Mouse (Mus musculus) megakaryocyte progenitor cell, adult 5-6 weeks (primary cell): Measurements from ENCODE around the gene Kif9. TPM values are rescaled to one million over a fixed set of nuclear protein-coding genes. Genes with fewer than 3 reads are reported as not detected.

Experiments used
- ATAC-seq: replicated peaks from 2 replicates; pipeline ENCODE4 v1.8.0; 2016; ENCODE audit warnings: mild to moderate bottlenecking, moderate TSS enrichment, inconsistent platforms; ENCODE audit not compliant: poor library complexity
- total RNA-seq, 2 experiments: library from RNA; stranded (forward) in 1 of 2; stranded (reverse) in 1 of 2; fragments of 157-497, 149-512 nt in 1 of 2; fragments of 200-1000 nt in 1 of 2; gene quantifications; 2 replicates each; pipeline versions ENCODE4 v1.2.3 to v1.2.4; 2015 to 2017

The Kif9 gene
- total RNA-seq, 2 experiments from 2014 or later: 0.77 to 0.87 TPM

DNA sequence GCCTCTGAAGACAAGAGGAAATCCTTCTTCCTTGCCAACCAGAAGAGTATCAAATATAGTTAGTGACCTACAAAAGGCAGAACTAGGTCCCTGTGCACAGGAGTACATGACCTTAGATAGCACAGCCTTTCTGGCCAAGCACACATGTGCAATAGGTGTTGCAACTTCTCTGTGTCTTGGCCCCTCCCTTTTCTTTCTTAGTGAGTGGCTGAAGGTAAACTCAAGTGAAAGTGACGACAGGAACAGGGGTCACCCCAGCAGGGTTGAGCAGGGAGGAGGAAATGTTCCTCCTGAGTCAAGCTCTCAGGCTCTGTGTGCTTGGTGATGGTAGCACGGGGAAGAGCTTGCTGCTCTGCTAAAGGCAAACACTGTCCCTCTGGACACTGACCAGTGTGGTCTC, 49.0 kb downstream of the Kif9 start:
- peak; percentile 82 for ATAC-seq

DNA sequence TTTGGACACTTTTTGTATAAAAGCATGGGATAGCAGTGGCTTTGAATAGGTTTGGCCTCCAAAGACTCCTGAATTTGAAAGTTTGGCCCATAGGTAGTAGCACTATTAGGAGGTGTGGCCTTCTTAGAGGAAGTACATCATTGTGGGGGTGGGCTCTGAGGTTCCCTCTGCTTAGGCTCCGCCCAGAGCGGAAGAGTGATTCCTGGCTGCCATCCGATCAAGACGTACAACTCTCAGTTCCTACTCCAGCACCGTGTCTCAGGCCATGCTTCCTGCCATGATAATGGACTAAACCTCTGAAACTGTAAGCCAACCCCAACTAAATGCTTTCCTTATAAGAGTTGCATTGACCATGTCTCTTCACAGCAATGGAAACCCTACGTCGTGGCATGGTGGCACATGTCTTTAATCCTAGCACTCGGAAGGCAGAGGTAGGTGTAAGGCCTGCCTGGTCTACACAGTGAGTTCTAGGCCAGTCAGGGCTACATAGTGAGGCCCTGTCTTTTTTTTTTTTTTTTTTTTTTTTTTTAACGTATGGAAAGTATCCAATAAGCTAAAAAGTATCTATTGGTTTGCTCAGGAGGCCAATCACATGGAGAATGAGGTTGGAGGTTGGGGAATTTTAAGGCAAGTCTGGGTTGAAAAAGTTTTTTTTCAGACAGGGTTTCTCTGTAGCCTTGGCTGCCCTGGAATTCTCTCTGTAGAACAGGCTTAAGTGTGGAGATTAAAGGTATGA, 52.4 kb downstream of the Kif9 start:
- no peak for ATAC-seq

DNA sequence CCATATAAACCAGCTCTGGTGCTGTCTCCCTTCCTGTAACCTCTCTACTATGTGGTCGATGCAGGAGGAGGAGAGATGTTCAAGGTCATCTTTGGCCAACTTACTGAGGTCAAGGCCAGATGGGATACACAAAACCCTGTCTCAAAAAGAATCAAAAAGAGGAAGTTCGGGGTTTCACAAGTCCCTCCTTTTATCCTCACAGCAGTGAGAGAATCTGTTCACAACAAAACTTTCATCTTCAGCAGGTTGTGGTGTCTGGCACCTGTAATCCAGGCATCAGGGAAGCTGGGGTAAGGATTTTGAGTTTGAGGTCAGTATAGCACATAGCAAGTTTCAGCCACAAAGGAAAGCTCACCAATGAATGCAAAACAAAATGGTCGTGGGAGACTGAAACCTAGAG, 53.9 kb downstream of the Kif9 start:
- no peak for ATAC-seq

DNA sequence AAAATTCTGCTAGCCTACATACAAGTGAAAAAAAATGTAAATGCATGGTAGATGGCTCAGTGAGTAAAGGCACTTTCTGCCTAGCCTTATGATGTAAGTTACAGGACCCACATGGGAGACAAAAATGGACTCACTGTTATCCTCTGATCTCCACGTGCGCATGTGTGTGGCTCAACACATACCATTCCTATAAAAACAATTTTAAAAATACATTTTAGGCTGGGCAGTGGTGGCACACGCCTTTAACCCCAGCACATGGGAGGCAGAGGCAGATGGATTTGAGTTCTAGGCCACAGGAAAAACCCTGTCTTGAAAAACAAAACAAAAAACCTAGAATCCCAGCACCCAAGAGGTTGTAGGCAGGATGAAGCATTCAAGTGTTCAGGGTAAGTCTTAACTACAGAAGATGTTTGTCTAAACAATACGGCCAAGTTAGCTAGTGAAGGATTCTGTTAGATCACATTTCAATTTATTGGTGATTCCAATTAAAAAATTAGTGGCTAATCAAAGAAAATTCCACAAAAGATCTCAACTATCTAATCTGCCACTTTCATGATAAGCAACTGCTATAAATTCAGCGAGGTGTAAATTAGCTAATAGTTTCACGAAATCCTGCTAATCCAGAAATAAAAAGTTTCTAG, 54.5 kb downstream of the Kif9 start:
- ATAC-seq: no peak

DNA sequence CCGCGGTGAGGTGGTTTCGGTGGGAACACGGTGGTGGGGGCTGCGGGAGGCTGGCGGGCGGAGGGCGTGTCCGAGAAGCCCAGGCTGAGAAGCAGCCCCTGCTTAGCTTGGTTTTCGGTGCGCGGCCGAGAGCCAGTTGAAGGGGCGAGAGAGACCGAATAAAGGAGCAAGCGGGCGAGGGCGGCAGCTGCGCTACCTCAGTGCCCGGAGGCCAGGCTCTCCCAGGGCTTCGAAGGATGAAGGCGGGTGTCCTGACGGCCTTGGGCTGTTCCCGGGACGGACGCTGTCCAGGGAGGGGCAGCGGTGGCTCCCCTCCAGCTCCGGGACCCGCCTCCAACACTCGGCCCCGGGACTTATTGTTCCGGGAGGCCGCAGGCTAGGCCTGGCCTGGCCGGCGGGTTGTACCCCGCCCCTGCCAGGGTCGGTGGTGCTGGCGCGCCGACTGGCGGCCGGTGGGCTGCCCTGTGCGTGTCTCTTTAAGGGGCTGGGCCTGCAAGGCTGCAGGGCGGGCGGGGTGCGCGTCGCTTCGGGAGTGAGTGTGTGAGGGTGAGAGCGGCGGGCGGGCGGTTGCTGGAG, 55.2 kb downstream of the Kif9 start:
- peak; percentile 88 for ATAC-seq

GRCm38 (mm10) chr9:110532538-110533291, 56.0 kb downstream of the Kif9 start, which contains the start of gene Setd2:
TSS of gene Setd2 (plus strand) at chr9:110532597.
- peak; percentile 36 for ATAC-seq

- no peak for ATAC-seq
Observed at GRCm38 (mm10) chr9:110533645-110534044, 56.9 kb downstream of the Kif9 start.

- no peak for ATAC-seq
Observed at GRCm38 (mm10) chr9:110535114-110535513, 58.4 kb downstream of the Kif9 start.

- no peak for ATAC-seq
Observed at GRCm38 (mm10) chr9:110536636-110537035, 59.9 kb downstream of the Kif9 start.

DNA sequence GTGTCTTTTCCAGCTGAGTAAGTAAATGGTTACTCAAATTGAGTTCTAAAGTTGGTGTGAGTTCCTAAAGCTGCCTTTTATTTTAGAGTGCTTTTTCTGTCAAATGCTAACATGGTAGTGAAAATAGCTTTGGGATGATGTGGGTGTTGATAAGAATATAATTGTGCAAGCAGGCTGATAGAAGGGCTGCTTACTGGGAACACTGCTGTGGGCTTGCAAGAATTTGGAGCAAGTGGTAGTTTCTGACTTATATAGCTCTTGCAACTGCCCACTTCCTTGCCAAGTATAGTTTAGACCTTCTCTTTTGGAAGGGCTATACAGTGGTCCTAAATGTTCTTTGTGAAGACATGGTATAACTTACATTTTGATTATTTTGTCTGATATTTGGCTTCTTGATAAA, 61.8 kb downstream of the Kif9 start:
- no peak for ATAC-seq

- ATAC-seq: peak; percentile 63
Observed at GRCm38 (mm10) chr9:110541988-110542387, 65.2 kb downstream of the Kif9 start.

DNA sequence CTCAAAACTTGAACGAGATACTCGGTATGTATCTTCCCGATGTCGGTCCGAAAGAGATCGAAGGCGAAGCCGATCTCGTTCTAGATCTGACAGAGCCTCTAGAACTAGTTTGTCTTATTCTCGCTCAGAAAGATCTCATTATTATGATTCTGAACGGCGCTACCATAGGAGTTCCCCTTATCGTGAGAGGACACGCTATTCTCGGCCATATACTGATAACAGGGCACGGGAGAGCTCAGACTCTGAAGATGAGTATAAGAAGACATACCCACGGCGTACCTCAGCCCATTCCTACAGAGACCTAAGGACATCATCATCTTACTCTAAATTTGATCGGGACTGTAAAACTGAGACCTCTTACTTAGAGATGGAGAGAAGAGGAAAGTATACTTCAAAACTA, 71.5 kb downstream of the Kif9 start:
- ATAC-seq: peak; percentile 54; the same call in 1 of the 2 replicates

- ATAC-seq: 0 out of 2 replicates have a peak, but pooled peaks have one; percentile 34
Observed at GRCm38 (mm10) chr9:110568309-110568708, 91.6 kb downstream of the Kif9 start.

Other genes starting within 250 kb of the Kif9 start
- gene Cspg5, start 233.2 kb upstream of the Kif9 start, total RNA-seq (2015): 0.05 and 0.07 TPM in 2 replicates
- 0.03 and 0.75 TPM in 2 replicates for gene Cspg5, start 233.2 kb upstream of the Kif9 start, total RNA-seq (2017)
- 9.9 and 12.1 TPM in 2 replicates for gene Elp6, start 171.8 kb upstream of the Kif9 start, total RNA-seq (2015)
- 9.3 and 9.4 TPM in 2 replicates for gene Elp6, start 171.8 kb upstream of the Kif9 start, total RNA-seq (2017)
- 26.1 and 33.6 TPM in 2 replicates for gene Scap, start 143.7 kb upstream of the Kif9 start, total RNA-seq (2015)
- gene Scap, start 143.7 kb upstream of the Kif9 start, total RNA-seq (2017): 22.1 and 29.4 TPM in 2 replicates
- gene Ptpn23, start 68.7 kb upstream of the Kif9 start, total RNA-seq (2015): 8.6 and 13.0 TPM in 2 replicates
- 1.5 and 4.0 TPM in 2 replicates for gene Ptpn23, start 68.7 kb upstream of the Kif9 start, total RNA-seq (2017)
- 1,024 and 1,594 TPM in 2 replicates for gene Ngp, start 57.2 kb upstream of the Kif9 start, total RNA-seq (2015)
- 354 and 557 TPM in 2 replicates for gene Ngp, start 57.2 kb upstream of the Kif9 start, total RNA-seq (2017)
- 11.1 and 11.5 TPM in 2 replicates for gene Klhl18, start 264 bp upstream of the Kif9 start, total RNA-seq (2015)
- 8.4 and 11.4 TPM in 2 replicates for gene Klhl18, start 264 bp upstream of the Kif9 start, total RNA-seq (2017)
- 139 and 161 TPM in 2 replicates for gene Setd2, start 55.6 kb downstream of the Kif9 start, total RNA-seq (2015)
- 113 and 160 TPM in 2 replicates for gene Setd2, start 55.6 kb downstream of the Kif9 start, total RNA-seq (2017)
- 2.0 and 4.3 TPM in 2 replicates for gene Nradd, start 147.5 kb downstream of the Kif9 start, total RNA-seq (2015)
- 1.9 and 2.2 TPM in 2 replicates for gene Nradd, start 147.5 kb downstream of the Kif9 start, total RNA-seq (2017)
- 20.1 and 24.1 TPM in 2 replicates for gene Nbeal2, start 177.2 kb downstream of the Kif9 start, total RNA-seq (2015)
- gene Nbeal2, start 177.2 kb downstream of the Kif9 start, total RNA-seq (2017): 10.3 and 19.3 TPM in 2 replicates
- gene Ccdc12, start 179.5 kb downstream of the Kif9 start, total RNA-seq (2015): 98.7 and 112 TPM in 2 replicates
- gene Ccdc12, start 179.5 kb downstream of the Kif9 start, total RNA-seq (2017): 75.3 and 92.6 TPM in 2 replicates